Mouse (Mus musculus): ENCODE measurements at regions not wholly inside any gene's neighbourhood (a gene's known extent, or its start where the extent isn't known, plus 50 kb on each side); places are given as distances from the start of the nearest gene placed in this dataset.

GRCm38 (mm10) chr9:122629171-122629904 is 117.8 kb upstream of the Topaz1 start:
- Histone ChIP-seq H3K9ac (no peak overlapping the region), H3K9me3 (no peaks in the 10 kb centered on the region), H3K36me3 (no peaks in the 10 kb centered on the region), H3K4me3 (no peak overlapping the region), H3K4me1 (0 out of 2 replicates have a peak, but pooled peaks cover 4% of the 10 kb centered on the region), H3K27ac (replicated peaks) (no peak overlapping the region), H3K4me2 (no peak overlapping the region), H3K27me3 (replicated peaks) (peaks cover 51% of the 10 kb centered on the region)
- WGBS = 13% methylated on average over 18 of the region's 18 CpGs
- no peak for ATAC-seq (ENCODE audit: extremely low read depth, insufficient number of reproducible peaks, low FRiP score, low TSS enrichment)

- H3K4me3 ChIP-seq = no peak overlapping the region
- no peak overlapping the region for H3K9ac ChIP-seq
- H3K36me3 ChIP-seq = no peaks in the 10 kb centered on the region
- no peak overlapping the region for H3K27ac ChIP-seq (replicated peaks)
- no peak overlapping the region for H3K4me2 ChIP-seq
- WGBS = 73% methylated on average over 9 of the region's 9 CpGs
- H3K27me3 ChIP-seq (replicated peaks) = peaks cover 51% of the 10 kb centered on the region
- no peak for ATAC-seq (ENCODE audit: extremely low read depth, insufficient number of reproducible peaks, low FRiP score, low TSS enrichment)
- 0 out of 2 replicates have a peak, but pooled peaks cover 4% of the 10 kb centered on the region for H3K4me1 ChIP-seq
- H3K9me3 ChIP-seq = no peaks in the 10 kb centered on the region
Observed at GRCm38 (mm10) chr9:122631793-122632192, 115.4 kb upstream of the Topaz1 start.

- Histone ChIP-seq H3K4me3 (no peak overlapping the region), H3K36me3 (no peaks in the 10 kb centered on the region), H3K27ac (replicated peaks) (no peak overlapping the region), H3K27me3 (replicated peaks) (peaks cover 40% of the 10 kb centered on the region), H3K9ac (no peak overlapping the region), H3K4me1 (0 out of 2 replicates have a peak, but pooled peaks cover 4% of the 10 kb centered on the region), H3K4me2 (no peak overlapping the region), H3K9me3 (no peaks in the 10 kb centered on the region)
- 61% methylated on average over 1 of the region's 1 CpGs for WGBS
- no peak for ATAC-seq (ENCODE audit: extremely low read depth, insufficient number of reproducible peaks, low FRiP score, low TSS enrichment)
Observed at GRCm38 (mm10) chr9:122633484-122633883, 113.7 kb upstream of the Topaz1 start.

- Histone ChIP-seq H3K27ac (replicated peaks) (no peak overlapping the region), H3K4me1 (no peaks in the 10 kb centered on the region), H3K36me3 (no peaks in the 10 kb centered on the region), H3K9me3 (no peaks in the 10 kb centered on the region), H3K27me3 (replicated peaks) (peaks cover 24% of the 10 kb centered on the region), H3K9ac (no peak overlapping the region), H3K4me3 (no peak overlapping the region), H3K4me2 (no peak overlapping the region)
- ATAC-seq (ENCODE audit: extremely low read depth, insufficient number of reproducible peaks, low FRiP score, low TSS enrichment) = no peak
- WGBS = 57% methylated on average over 10 of the region's 10 CpGs
Observed at GRCm38 (mm10) chr9:122635138-122635964, 111.8 kb upstream of the Topaz1 start.

GRCm38 (mm10) chr9:122637591-122637990 is 109.6 kb upstream of the Topaz1 start:
- no peak for ATAC-seq (ENCODE audit: extremely low read depth, insufficient number of reproducible peaks, low FRiP score, low TSS enrichment)
- 36% methylated on average over 3 of the region's 3 CpGs for WGBS
- Histone ChIP-seq H3K4me1 (no peaks in the 10 kb centered on the region), H3K27ac (replicated peaks) (no peak overlapping the region), H3K27me3 (replicated peaks) (peaks cover 11% of the 10 kb centered on the region; the same call in 1 of the 2 replicates), H3K9ac (no peak overlapping the region), H3K36me3 (no peaks in the 10 kb centered on the region), H3K4me3 (no peak overlapping the region), H3K4me2 (no peak overlapping the region), H3K9me3 (no peaks in the 10 kb centered on the region)

- 83% methylated on average over 4 of the region's 4 CpGs for WGBS
- H3K9me3 ChIP-seq = no peaks in the 10 kb centered on the region
- no peak for ATAC-seq (ENCODE audit: extremely low read depth, insufficient number of reproducible peaks, low FRiP score, low TSS enrichment)
Observed at GRCm38 (mm10) chr9:122639239-122639638, 107.9 kb upstream of the Topaz1 start.

GRCm38 (mm10) chr9:122642913-122643312 is 104.2 kb upstream of the Topaz1 start:
- Histone ChIP-seq H3K27me3 (replicated peaks) (peaks cover 40% of the 10 kb centered on the region), H3K4me1 (no peaks in the 10 kb centered on the region), H3K36me3 (no peaks in the 10 kb centered on the region), H3K9ac (no peak overlapping the region), H3K9me3 (no peaks in the 10 kb centered on the region), H3K4me2 (no peak overlapping the region), H3K27ac (replicated peaks) (no peak overlapping the region), H3K4me3 (no peak overlapping the region)
- 64% methylated on average over 7 of the region's 7 CpGs for WGBS
- no peak for ATAC-seq (ENCODE audit: extremely low read depth, insufficient number of reproducible peaks, low FRiP score, low TSS enrichment)

More at GRCm38 (mm10) chr9:122639239-122639638, 107.9 kb upstream of the Topaz1 start:
- Histone ChIP-seq H3K4me1 (no peaks in the 10 kb centered on the region), H3K9ac (no peak overlapping the region), H3K36me3 (no peaks in the 10 kb centered on the region), H3K27me3 (replicated peaks) (peaks cover 18% of the 10 kb centered on the region), H3K4me3 (no peak overlapping the region), H3K4me2 (no peak overlapping the region), H3K27ac (replicated peaks) (no peak overlapping the region)

GRCm38 (mm10) chr9:122645569-122645968 is 101.6 kb upstream of the Topaz1 start:
- peaks cover 40% of the 10 kb centered on the region for H3K27me3 ChIP-seq (replicated peaks)
- no peak overlapping the region for H3K4me2 ChIP-seq
- ATAC-seq (ENCODE audit: extremely low read depth, insufficient number of reproducible peaks, low FRiP score, low TSS enrichment) = no peak
- no peaks in the 10 kb centered on the region for H3K36me3 ChIP-seq
- H3K27ac ChIP-seq (replicated peaks) = no peak overlapping the region
- no peaks in the 10 kb centered on the region for H3K9me3 ChIP-seq
- no peaks in the 10 kb centered on the region for H3K4me1 ChIP-seq
- WGBS = 75% methylated on average over 5 of the region's 5 CpGs
- H3K4me3 ChIP-seq = no peak overlapping the region
- no peak overlapping the region for H3K9ac ChIP-seq

- WGBS = 70% methylated on average over 3 of the region's 3 CpGs
- no peaks in the 10 kb centered on the region for H3K4me1 ChIP-seq
- H3K27me3 ChIP-seq (replicated peaks) = peaks cover 6% of the 10 kb centered on the region; the same call in 1 of the 2 replicates
- H3K9me3 ChIP-seq = no peaks in the 10 kb centered on the region
- no peak overlapping the region for H3K9ac ChIP-seq
- H3K4me2 ChIP-seq = no peak overlapping the region
- no peak overlapping the region for H3K4me3 ChIP-seq
- no peaks in the 10 kb centered on the region for H3K36me3 ChIP-seq
- H3K27ac ChIP-seq (replicated peaks) = no peak overlapping the region
- no peak for ATAC-seq (ENCODE audit: extremely low read depth, insufficient number of reproducible peaks, low FRiP score, low TSS enrichment)
Observed at GRCm38 (mm10) chr9:122650862-122651261, 96.3 kb upstream of the Topaz1 start.

GRCm38 (mm10) chr9:122655583-122655982 is 91.6 kb upstream of the Topaz1 start:
- Histone ChIP-seq H3K4me3 (no peak overlapping the region), H3K27me3 (replicated peaks) (no peaks in the 10 kb centered on the region), H3K4me2 (no peak overlapping the region), H3K27ac (replicated peaks) (no peak overlapping the region), H3K9ac (no peak overlapping the region), H3K9me3 (no peaks in the 10 kb centered on the region), H3K36me3 (no peaks in the 10 kb centered on the region), H3K4me1 (0 out of 2 replicates have a peak, but pooled peaks cover 8% of the 10 kb centered on the region)
- WGBS = 58% methylated on average over 17 of the region's 17 CpGs
- ATAC-seq (ENCODE audit: extremely low read depth, insufficient number of reproducible peaks, low FRiP score, low TSS enrichment) = no peak

- Histone ChIP-seq H3K9ac (no peak overlapping the region), H3K36me3 (no peaks in the 10 kb centered on the region), H3K4me1 (0 out of 2 replicates have a peak, but pooled peaks cover 8% of the 10 kb centered on the region), H3K4me3 (no peak overlapping the region), H3K27me3 (replicated peaks) (no peaks in the 10 kb centered on the region), H3K4me2 (no peak overlapping the region), H3K27ac (replicated peaks) (no peak overlapping the region), H3K9me3 (no peaks in the 10 kb centered on the region)
- WGBS = 52% methylated on average over 9 of the region's 9 CpGs
- ATAC-seq (ENCODE audit: extremely low read depth, insufficient number of reproducible peaks, low FRiP score, low TSS enrichment) = no peak
Observed at GRCm38 (mm10) chr9:122660050-122660449, 87.1 kb upstream of the Topaz1 start.

Data from heart, embryonic 13.5 days (tissue).